Mouse (Mus musculus) frontal cortex, postnatal 10 days (tissue): ENCODE data around the gene Lrp6.

ENCODE experiments used
- DNase-seq, 2 experiments: peaks; one replicate each; pipeline ENCODE4 v3.0.0; 2022; ENCODE audit warnings: low spot score in 2 of 2, mixed read lengths in 1 of 2

Lrp6 gene

DNA sequence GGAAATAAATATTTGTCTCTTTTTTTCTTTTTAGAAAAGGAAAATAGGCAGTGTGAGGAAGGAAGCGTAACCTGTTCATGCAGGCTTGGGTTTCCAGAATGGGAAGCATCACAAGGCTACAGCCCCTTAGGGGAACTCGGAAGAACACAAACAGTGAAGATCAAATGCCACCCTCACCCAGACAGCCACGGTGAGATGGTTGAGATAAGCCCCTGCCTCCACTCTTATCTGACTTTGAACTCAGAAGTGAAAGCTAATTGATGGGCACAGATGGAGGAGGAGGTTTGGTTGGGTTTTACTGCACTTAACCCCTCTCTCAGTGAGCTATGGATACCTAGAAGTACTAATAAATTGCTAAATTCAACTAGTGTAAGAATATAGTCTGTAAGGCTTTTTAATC, 33.7 kb downstream of the Lrp6 start:
- no peak for DNase-seq

DNA sequence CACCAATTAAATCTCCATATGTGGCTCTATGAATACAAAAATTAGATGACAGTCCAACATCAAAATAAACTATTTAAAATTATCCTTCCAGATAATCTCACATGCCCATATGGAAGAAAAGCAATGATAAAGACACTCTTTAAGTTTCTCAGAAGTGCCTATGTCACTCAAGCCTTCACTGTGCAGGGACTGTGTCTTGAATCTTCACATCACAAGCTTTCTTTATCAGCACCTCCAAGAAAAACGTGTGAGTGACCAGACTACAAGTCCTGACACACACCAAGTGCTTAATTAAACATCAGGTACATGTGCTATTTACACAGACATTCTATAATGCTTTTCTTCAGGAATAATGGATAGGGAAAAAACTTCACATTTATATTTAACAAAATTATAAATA, 34.8 kb downstream of the Lrp6 start:
- DNase-seq: no peak

DNA sequence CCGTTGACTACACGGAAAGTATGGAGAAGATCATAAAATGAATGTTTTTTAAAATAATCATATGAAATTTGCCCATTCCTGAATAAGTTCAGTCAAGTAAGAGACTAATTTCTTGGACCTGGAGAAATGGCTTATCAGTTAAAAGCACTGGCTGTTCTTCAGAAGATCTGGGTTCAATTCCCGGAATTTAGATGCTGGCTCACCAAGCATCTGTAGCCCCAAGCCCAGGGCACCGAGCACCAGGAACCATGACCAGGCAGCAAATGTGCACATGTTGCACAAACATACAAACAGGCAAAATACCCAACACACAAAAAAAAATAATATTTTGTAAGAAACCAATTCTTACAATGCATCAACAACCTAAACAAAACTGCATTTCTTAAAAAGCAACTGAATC, 37.4 kb downstream of the Lrp6 start:
- DNase-seq: no peak

DNA sequence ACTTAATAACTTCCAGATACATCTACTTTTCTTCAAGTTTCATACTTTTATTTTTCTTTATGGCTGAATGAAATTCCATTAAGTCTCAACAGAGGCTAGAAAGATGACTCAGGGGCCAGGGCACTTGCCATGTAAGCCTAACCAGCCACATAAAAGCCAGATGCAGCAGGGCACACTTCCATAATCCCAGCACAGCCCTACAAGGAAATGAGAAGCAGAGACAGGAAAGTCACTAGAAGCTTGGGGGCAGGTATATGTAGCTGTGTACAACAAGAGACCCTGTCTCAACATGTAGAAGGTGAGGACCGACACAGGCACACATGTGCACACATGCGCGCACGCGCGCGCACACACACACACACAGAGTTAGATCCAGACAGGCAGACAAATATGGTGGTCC, 38.4 kb downstream of the Lrp6 start:
- DNase-seq: no peak

DNA sequence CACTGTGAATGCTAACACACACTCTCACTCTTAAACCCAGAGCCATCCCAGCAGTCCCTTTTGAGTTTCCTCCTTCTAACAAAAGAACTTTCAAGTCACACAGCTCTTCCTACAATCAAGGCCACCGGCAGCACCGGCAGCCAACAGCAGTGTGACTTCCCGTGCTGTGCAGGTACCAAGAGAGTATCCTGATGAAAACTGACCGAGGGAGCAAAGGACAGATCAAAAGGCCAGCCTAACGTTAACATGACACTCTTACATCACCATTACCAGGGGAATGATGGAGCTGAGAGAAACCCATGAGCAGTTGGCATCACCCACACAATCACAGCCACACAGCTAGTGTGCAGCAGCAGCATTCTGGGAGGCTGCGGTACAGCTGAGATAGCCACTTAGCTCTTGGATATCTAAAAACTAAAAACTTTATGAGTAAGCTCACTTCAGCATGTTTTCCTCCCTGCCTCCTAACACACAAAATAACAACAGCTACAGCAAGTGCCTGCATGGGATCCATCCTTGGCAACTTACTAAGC, 39.1 kb downstream of the Lrp6 start:
- DNase-seq: no peak

- no peak for DNase-seq
Observed at GRCm38 (mm10) chr6:134526821-134527595, 39.8 kb downstream of the Lrp6 start.

GRCm38 (mm10) chr6:134526275-134526674, 40.5 kb downstream of the Lrp6 start:
- DNase-seq: no peak

DNA sequence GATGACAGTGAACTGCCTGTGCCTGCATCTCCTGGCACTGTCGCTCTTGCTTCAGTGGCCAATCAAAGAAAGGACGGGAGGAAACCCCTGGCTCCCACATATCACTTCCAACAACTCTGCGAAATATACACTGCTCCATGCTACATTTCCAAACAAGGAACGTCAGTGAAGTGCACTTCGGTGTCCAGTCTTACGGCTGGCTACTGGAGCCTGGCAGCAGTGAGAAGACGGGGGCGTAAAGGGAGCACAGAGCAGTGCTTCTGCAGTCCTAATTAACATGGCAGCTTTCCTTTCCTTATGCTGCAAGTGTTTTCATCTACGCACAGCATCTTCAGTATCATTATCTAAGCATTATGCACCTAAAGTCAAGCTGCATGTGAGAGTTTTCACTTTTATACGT, 45.4 kb downstream of the Lrp6 start:
- no peak for DNase-seq

GRCm38 (mm10) chr6:134520821-134521220, 45.9 kb downstream of the Lrp6 start:
- no peak for DNase-seq

GRCm38 (mm10) chr6:134518450-134518849, 48.3 kb downstream of the Lrp6 start:
- no peak for DNase-seq

- no peak for DNase-seq
Observed at GRCm38 (mm10) chr6:134517141-134517540, 49.6 kb downstream of the Lrp6 start.

GRCm38 (mm10) chr6:134515416-134515815, 51.3 kb downstream of the Lrp6 start:
- no peak for DNase-seq

DNA sequence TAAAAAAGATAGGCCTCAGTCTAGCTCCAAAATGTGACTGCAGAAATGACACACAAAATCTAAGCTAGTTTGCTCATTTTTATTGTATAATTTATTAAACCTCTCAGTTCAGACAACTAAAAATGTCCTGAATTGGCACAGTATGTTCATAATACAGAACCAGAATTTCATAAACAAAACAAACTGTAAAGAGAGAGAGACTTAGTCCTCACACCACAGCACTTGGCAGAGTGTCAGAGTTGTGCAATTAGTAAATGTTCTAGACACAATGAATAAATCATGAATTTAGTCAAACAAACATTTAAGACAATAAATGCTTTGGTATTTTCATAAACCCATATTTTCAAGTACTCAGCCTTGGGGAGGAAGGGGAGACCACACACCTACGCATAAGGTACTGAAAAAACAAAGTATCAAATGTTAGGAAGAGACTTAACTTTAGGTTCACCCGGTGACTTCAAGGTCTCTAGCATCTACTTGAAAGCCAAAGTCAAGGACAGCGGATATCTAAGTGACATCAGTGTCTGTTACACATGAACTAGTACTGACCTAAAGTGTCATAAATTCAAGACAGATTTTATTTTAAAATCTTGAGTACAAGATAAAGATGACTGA, 52.8 kb downstream of the Lrp6 start:
- DNase-seq: no peak

DNA sequence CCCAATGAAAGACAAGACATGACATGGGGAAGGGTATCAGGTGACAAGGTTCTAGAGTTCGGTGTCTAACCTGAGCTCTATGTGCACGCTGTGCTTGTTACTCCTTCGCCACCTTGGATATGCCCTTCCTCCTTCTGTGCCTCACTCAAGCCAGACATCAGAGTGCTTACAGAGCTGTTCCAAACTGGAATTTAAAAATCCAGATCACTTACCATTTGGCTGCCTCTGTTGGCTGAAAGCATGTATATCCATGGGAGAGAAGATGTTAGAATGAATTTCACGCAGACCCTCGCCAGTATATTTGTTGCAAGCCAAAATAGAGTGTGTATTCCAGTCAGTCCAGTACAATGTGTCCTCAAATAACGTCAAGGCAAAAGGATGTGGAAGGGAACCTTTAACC, 53.8 kb downstream of the Lrp6 start:
- no peak for DNase-seq

DNA sequence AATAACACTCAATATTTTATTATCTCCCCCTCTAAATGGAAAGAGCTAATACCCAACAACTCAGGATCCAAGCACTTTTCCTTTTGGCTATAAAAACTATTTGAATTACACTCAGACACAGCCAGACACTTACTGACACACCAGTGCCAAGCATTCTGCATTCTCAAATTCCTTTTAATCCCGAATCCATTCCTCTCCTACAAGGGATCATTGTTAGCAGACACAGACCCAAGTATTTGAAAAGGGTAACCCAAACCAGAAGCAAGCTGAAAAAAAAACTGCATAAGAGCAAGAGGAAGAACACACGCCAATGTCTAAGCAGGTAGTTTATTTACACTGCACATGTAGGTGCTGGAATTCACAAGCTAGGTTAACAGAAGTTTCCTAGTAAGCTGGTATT, 54.3 kb downstream of the Lrp6 start:
- DNase-seq: no peak

DNA sequence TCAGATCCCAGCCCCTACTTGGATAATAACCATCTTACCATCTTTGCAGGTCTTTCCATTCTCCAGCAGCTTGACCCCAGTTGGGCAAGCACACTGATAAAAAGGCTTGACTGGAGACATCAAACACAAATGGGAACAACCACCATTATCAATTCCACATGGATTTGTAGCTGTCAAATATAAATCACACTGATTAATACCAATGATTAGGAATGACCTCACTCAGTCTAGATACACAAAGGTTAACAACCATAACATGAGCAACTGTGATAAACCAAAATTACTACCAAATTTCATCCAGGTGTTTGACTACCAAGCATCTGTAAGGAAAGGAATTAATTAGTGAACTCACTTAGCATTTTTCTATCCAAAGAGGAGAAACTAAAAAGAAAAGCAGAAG, 55.6 kb downstream of the Lrp6 start:
- no peak for DNase-seq

DNA sequence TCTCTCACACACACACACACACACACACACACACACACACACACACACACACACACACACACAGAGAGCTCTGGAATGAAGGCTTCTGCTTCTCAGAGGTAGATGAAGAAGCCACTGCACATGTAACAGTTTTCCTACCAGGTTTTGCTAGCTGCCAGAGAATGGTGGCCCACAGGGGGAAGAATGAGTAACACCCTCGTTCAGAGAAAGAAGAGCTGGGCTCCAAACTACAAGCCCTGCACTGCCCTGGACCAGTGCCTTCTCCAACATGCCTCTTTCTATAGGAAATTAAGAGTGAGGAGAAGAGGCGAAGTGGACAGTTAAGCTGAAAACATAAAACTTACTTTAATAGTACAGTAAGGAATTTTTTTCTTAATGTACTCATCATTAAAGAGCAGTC, 56.5 kb downstream of the Lrp6 start:
- DNase-seq: no peak

DNA sequence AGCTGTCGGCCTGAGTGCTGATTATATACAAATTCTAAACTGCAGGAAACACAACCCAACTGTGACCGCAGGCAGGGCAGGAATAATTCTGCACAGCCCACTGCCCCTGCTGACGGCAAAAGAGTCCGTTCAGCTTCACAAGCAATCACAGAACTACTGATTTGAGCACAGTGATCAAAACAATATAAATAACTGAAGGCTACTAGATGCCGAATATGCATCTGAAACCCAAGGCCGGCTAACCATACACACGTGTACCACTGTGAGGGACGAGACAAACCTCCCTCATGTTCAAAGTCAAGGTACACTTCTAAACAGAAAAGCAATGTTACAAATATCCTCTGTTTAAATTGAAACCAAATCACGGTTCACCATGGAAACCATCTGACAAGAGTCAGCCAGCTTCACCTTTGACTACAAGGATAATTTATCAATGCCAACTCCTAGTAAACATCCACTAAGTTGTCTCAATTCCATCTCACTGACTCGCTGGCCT, 57.0 kb downstream of the Lrp6 start:
- DNase-seq: no peak

DNA sequence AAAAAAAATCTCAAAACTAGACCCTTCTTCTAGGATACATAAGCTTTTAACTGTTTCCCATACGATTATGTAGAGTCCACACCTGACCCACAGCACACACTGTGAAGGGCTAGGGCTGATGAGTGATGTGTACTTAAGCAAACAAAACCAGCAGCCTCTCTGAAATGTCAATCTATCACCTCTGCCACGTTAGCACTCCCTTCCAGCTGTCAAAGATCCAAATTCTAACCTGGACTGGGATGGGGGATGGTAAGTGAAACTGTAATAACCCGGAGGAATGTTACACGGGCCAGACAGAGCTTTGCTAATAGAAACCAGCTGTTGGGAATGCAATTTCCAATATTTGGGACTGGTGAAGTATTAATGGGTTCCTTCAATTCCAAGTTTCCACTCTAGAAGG, 61.9 kb downstream of the Lrp6 start:
- DNase-seq: no peak

DNA sequence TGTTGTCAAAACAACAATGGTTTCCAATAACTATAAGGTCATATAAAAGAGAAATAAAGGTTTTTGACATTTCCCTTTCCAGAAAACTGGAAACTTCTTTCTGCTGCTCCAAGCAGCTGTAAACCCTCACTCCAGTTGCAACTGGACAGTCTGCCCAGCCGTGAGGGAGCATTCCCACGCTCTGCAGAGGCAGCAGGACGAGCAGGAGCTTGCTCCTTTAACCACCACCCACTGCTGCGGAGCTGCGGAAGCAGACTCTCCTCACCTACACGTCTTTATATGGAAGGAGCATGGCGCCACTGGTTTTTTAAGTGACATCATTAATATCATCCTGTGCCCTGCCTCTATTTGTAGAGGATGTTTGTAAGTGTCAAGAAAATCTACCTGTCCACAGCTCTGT, 64.4 kb downstream of the Lrp6 start:
- no peak for DNase-seq

GRCm38 (mm10) chr6:134500381-134501162, 66.2 kb downstream of the Lrp6 start:
- DNase-seq: no peak

DNA sequence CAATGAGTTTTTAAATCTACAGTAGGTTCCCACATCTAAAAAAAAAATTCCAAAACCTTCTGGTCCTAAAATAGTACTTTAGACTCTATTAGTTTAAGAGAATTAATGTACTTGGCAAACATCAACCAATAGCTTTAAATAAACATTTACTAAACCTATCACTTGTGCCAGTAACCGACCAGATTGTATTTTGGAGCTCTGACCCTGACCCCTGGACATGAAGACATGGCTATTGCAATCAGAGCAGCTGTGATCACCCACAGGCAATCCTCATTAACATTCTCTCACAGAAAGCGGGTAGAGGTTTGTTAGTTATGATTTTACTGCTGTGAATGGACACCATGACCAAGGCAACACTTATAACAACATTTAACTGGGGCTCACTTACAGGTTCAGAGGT, 67.7 kb downstream of the Lrp6 start:
- no peak for DNase-seq
